ENCODE assay signal across 17 mouse cellular contexts in the genomic region with DNA sequence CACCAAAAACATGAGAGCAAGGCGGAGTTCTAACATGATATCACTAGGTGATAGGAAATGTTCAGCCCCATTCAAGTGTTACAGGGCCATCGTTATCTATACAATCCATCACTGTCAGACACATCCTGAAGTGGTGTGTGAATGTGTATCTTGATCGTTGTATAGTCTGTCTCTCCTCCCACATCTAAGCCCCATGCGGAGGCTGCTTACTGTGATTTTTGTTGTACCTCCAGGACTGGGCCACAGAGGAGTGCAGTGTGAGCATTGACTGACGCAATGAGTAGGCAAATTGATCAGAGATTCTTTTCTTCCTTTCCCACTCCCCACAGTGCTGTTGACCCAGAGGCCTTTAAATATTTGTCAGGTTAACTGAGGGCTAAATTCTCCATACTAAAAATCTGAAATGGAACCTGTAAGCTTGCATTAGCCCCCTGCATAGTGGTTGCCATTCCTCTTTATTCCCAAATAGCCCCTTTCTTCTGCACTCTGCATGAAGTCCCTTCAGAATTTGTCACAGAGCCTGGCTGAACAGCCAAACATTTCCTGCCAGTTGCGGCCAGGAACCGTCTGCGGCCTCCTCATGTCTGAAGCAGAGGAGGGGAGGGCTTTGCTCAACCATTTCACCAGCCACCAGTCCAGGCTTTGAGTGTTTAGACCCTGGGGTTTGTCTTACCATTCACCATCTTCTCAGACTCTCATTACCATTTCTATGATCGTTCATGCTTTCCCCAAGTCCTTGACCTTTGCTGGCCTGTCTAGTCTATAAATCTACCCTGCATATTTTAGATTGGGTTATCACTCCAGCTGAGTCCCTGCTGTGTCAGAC.
DNase-seq lines count a peak whose midpoint lies in the region; ATAC-seq lines count a peak whose summit lies in the region.
"Had no signal": no experiment of that assay in that cellular context is flagged by ENCODE, and none has a peak within 500 bp of the region (broad histone marks: within the 10 kb centered on the region; RNA-seq: fewer than 3 reads in every experiment).

No protein-coding gene starts in this region.

- WGBS in forebrain, embryonic 12.5 days: 44% methylated on average over 9 of the region's 9 CpGs
- 24% methylated on average over 9 of the region's 9 CpGs for WGBS in hindbrain, embryonic 15.5 days
- WGBS in neural tube, embryonic 13.5 days: 27% methylated on average over 9 of the region's 9 CpGs
- 42% methylated on average over 9 of the region's 9 CpGs for WGBS in kidney, embryonic 16.5 days

- peaks cover 10% of the 10 kb centered on the region for H3K4me1 ChIP-seq in forebrain, embryonic 12.5 days
- H3K4me1 ChIP-seq in hindbrain, embryonic 15.5 days (replicated peaks): peaks cover 12% of the 10 kb centered on the region
- H3K4me1 ChIP-seq in neural tube, embryonic 13.5 days (replicated peaks): peaks cover 25% of the 10 kb centered on the region
- H3K4me1 ChIP-seq in kidney, embryonic 16.5 days (ENCODE audit: insufficient read depth, low read length): no peaks in the 10 kb centered on the region
- H3K4me1 ChIP-seq: embryonic facial prominence, embryonic 12.5 days; heart, embryonic 12.5 days had no signal

- H3K36me3 ChIP-seq in forebrain, embryonic 12.5 days (replicated peaks): no peaks in the 10 kb centered on the region
- H3K36me3 ChIP-seq in hindbrain, embryonic 15.5 days: no peaks in the 10 kb centered on the region
- no peaks in the 10 kb centered on the region for H3K36me3 ChIP-seq in neural tube, embryonic 13.5 days
- H3K36me3 ChIP-seq in kidney, embryonic 16.5 days (ENCODE audit: insufficient read depth, low read length): no peaks in the 10 kb centered on the region
- H3K36me3 ChIP-seq: embryonic facial prominence, embryonic 12.5 days; G1E; heart, embryonic 12.5 days had no signal

- peaks cover 68% of the 10 kb centered on the region for H3K27me3 ChIP-seq in forebrain, embryonic 12.5 days
- H3K27me3 ChIP-seq in hindbrain, embryonic 15.5 days: peaks cover 10% of the 10 kb centered on the region; the same call in 1 of the 2 replicates
- H3K27me3 ChIP-seq in neural tube, embryonic 13.5 days: peaks cover 69% of the 10 kb centered on the region
- no peaks in the 10 kb centered on the region for H3K27me3 ChIP-seq in kidney, embryonic 16.5 days (ENCODE audit: insufficient read depth, low read length)
- H3K27me3 ChIP-seq: embryonic facial prominence, embryonic 12.5 days; heart, embryonic 12.5 days had no signal

- peak; percentile 24 for DNase-seq in heart, adult 11 months
- DNase-seq in heart, adult 9 months (ENCODE audit: low spot score in 2 of 2): no peak
- no peak for DNase-seq in layer of hippocampus, postnatal 36 days
- DNase-seq: cerebellum, adult 8-10 months; gastrocnemius, postnatal 14 days; lung, postnatal 14 days; right cerebral cortex, postnatal 4 days; thymus, adult 18-20 months had no signal

- ATAC-seq in forebrain, embryonic 12.5 days (ENCODE audit: low FRiP score): peak; percentile 30; the same call in 1 of the 2 replicates
- peak; percentile 27; the same call in 1 of the 2 replicates for ATAC-seq in hindbrain, embryonic 15.5 days (ENCODE audit: low FRiP score, low read depth)
- 0 out of 2 replicates have a peak, but pooled peaks have one; percentile 38 for ATAC-seq in neural tube, embryonic 13.5 days (ENCODE audit: low read depth)
- no peak for ATAC-seq in kidney, embryonic 16.5 days (ENCODE audit: low FRiP score, low TSS enrichment)

- H3K27ac ChIP-seq in forebrain, embryonic 12.5 days: peak overlapping the region; percentile 19; the same call in 1 of the 2 replicates
- H3K27ac ChIP-seq in hindbrain, embryonic 15.5 days (replicated peaks): no peak overlapping the region
- H3K27ac ChIP-seq in neural tube, embryonic 13.5 days (replicated peaks): no peak overlapping the region
- H3K27ac ChIP-seq in kidney, embryonic 16.5 days (ENCODE audit: low read length): no peak overlapping the region
- H3K27ac ChIP-seq: embryonic facial prominence, embryonic 12.5 days; layer of hippocampus, adult 2 months; liver, embryonic 14.5 days had no signal

- H3K4me2 ChIP-seq in forebrain, embryonic 12.5 days: no peak overlapping the region
- H3K4me2 ChIP-seq in hindbrain, embryonic 15.5 days: no peak overlapping the region
- H3K4me2 ChIP-seq in neural tube, embryonic 13.5 days: no peak overlapping the region
- H3K4me2 ChIP-seq in kidney, embryonic 16.5 days (replicated peaks; ENCODE audit: low read depth, low read length): no peak overlapping the region
- H3K4me2 ChIP-seq: embryonic facial prominence, embryonic 12.5 days; heart, embryonic 12.5 days had no signal

- no peak overlapping the region for H3K9ac ChIP-seq in forebrain, embryonic 12.5 days
- no peak overlapping the region for H3K9ac ChIP-seq in hindbrain, embryonic 15.5 days
- no peak overlapping the region for H3K9ac ChIP-seq in neural tube, embryonic 13.5 days
- H3K9ac ChIP-seq in kidney, embryonic 16.5 days (replicated peaks; ENCODE audit: low read length): no peak overlapping the region
- H3K9ac ChIP-seq: embryonic facial prominence, embryonic 12.5 days; heart, embryonic 12.5 days; liver, embryonic 14.5 days had no signal

- no peak overlapping the region for H3K4me3 ChIP-seq in forebrain, embryonic 12.5 days (replicated peaks)
- no peak overlapping the region for H3K4me3 ChIP-seq in hindbrain, embryonic 15.5 days
- H3K4me3 ChIP-seq in neural tube, embryonic 13.5 days: no peak overlapping the region
- H3K4me3 ChIP-seq in kidney, embryonic 16.5 days (ENCODE audit: low read length): no peak overlapping the region
- H3K4me3 ChIP-seq: embryonic facial prominence, embryonic 12.5 days; heart, embryonic 12.5 days; layer of hippocampus, adult 2 months had no signal

- H3K9me3 ChIP-seq in forebrain, embryonic 12.5 days: no peaks in the 10 kb centered on the region
- no peaks in the 10 kb centered on the region for H3K9me3 ChIP-seq in hindbrain, embryonic 15.5 days
- no peaks in the 10 kb centered on the region for H3K9me3 ChIP-seq in neural tube, embryonic 13.5 days
- no peaks in the 10 kb centered on the region for H3K9me3 ChIP-seq in kidney, embryonic 16.5 days (ENCODE audit: low read length)
- H3K9me3 ChIP-seq: embryonic facial prominence, embryonic 12.5 days; heart, embryonic 12.5 days had no signal
